Mouse (Mus musculus) heart, embryonic 13.5 days (tissue): ENCODE measurements around the gene Usf3. TPM values are rescaled to one million over a fixed set of nuclear protein-coding genes. Genes with fewer than 3 reads are reported as not detected.

Experiments
- ATAC-seq: fragments of 200-750 bp; cut with Nextera tagmentation; 2 replicates; pipeline ENCODE4 v1.8.0; 2017; ENCODE audit warnings: moderate TSS enrichment; ENCODE audit not compliant: insufficient number of reproducible peaks, low FRiP score, low TSS enrichment; ENCODE audit errors: extremely low read depth
- H3K27ac ChIP-seq: fragments of 300-500 bp; sonication (generic); replicated peaks from 2 replicates; pipeline ENCODE4 v1.5.1; 2015; ENCODE audit warnings: moderate library complexity, mild to moderate bottlenecking, inconsistent platforms
- H3K27me3 ChIP-seq: fragments of 300-500 bp; sonication (generic); replicated peaks from 2 replicates; pipeline ENCODE4 v1.6.1; 2015; ENCODE audit warnings: mild to moderate bottlenecking, inconsistent platforms
- H3K36me3 ChIP-seq: fragments of 300-500 bp; sonication (generic); 2 replicates; pipeline ENCODE4 v1.6.1; 2015; ENCODE audit warnings: mild to moderate bottlenecking, inconsistent platforms
- H3K4me1 ChIP-seq: fragments of 300-500 bp; sonication (generic); 2 replicates; pipeline ENCODE4 v1.6.1; 2015; ENCODE audit warnings: inconsistent platforms
- H3K4me2 ChIP-seq: fragments of 300-500 bp; sonication (generic); 2 replicates; pipeline ENCODE4 v1.6.1; 2015; ENCODE audit warnings: inconsistent platforms, mild to moderate bottlenecking, moderate library complexity
- H3K4me3 ChIP-seq: fragments of 300-500 bp; sonication (generic); 2 replicates; pipeline ENCODE4 v1.5.1; 2015; ENCODE audit warnings: moderate library complexity, mild to moderate bottlenecking, inconsistent platforms
- H3K9ac ChIP-seq: fragments of 300-500 bp; sonication (generic); 2 replicates; pipeline ENCODE4 v1.6.1; 2015; ENCODE audit warnings: inconsistent platforms, mild to moderate bottlenecking, moderate library complexity
- H3K9me3 ChIP-seq: fragments of 300-500 bp; sonication (generic); 2 replicates; pipeline ENCODE4 v1.6.1; 2016; ENCODE audit warnings: inconsistent platforms
- WGBS: fragments of 180-500 bp; shearing (Covaris S2); methylation state at CpG from one replicate; pipeline ENCODE4 v1.1.7; 2015; ENCODE audit warnings: mixed read lengths; 5-methylcytosine and 5-hydroxymethylcytosine counted together
- polyA plus RNA-seq: library from polyadenylated mRNA; unstranded; fragments of >200 nt; fragmentation: Nextera tagmentation; extraction: Ambion mirVana; gene quantifications from 2 replicates; pipeline ENCODE4 v1.2.1, GENCODE M21; 2015

Usf3 gene
- polyA plus RNA-seq, 1 experiment from 2014 or later, result 1.8 TPM

- peaks cover 17% of the 10 kb centered on the region for H3K4me1 ChIP-seq
- H3K9me3 ChIP-seq, result no peaks in the 10 kb centered on the region
- ATAC-seq, result peak; percentile 32; the same call in 1 of the 2 replicates
- peak overlapping the region; percentile 99 for H3K27ac ChIP-seq
- no peaks in the 10 kb centered on the region for H3K27me3 ChIP-seq
- H3K4me2 ChIP-seq, result peak overlapping the region; percentile 92
- no peaks in the 10 kb centered on the region for H3K36me3 ChIP-seq
- H3K4me3 ChIP-seq, result peak overlapping the region; percentile 94
- WGBS, result 0% methylated on average over 38 of the region's 44 CpGs
- peak overlapping the region; percentile 98 for H3K9ac ChIP-seq
Measured at GRCm38 (mm10) chr16:44140186-44140787, 32.8 kb upstream of the Usf3 start.

GRCm38 (mm10) chr16:44141483-44141882 is 31.6 kb upstream of the Usf3 start:
- H3K4me3 ChIP-seq, result peak overlapping the region; percentile 94
- peak overlapping the region; percentile 98 for H3K9ac ChIP-seq
- no peak for ATAC-seq
- 0 out of 2 replicates have a peak overlapping the region, but pooled peaks have one; percentile 40 for H3K27ac ChIP-seq
- no peaks in the 10 kb centered on the region for H3K27me3 ChIP-seq
- WGBS, result 27% methylated on average over 6 of the region's 6 CpGs
- peaks cover 17% of the 10 kb centered on the region for H3K4me1 ChIP-seq
- peak overlapping the region; percentile 92 for H3K4me2 ChIP-seq
- no peaks in the 10 kb centered on the region for H3K9me3 ChIP-seq
- H3K36me3 ChIP-seq, result no peaks in the 10 kb centered on the region

DNA sequence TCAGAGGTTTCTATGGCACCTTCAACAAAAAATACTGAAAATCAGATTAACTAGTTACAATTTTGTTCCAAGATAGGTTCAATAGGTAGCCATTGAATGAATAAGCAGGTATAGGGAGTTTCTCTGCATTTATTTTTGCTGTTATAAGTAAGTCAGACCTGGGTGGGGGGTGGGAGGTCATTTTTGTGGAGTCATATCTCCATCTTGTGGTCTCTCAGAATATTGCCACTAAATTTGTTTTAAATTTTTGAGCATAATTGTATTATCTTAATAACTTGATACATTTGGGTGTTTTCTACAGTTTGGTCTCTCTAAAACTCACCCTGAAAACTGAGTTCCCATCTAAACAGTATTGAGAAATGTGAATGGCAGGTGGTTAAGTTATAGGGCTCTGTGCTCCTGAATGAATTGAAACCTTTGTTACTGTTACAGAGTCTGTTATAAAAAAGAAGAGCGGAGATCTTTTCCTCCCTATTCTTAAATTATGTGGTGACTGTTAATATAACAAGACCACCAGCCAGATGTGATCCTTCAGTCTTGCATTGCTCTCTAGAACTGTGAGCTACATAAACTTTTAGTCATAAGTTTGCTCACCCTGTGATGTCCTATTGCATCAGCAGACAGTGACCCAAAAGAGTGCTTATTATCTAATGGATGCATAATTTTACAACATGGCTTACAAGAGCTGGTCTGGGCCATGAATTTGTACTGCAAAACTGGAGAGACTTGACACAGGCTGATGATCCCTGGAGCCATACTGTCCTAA is 23.9 kb upstream of the Usf3 start:
- Histone ChIP-seq H3K27ac (no peak overlapping the region), H3K4me1 (0 out of 2 replicates have a peak, but pooled peaks cover 3% of the 10 kb centered on the region), H3K9ac (no peak overlapping the region), H3K9me3 (no peaks in the 10 kb centered on the region), H3K4me3 (no peak overlapping the region), H3K4me2 (no peak overlapping the region), H3K27me3 (no peaks in the 10 kb centered on the region), H3K36me3 (no peaks in the 10 kb centered on the region)
- ATAC-seq, result no peak
- 94% methylated on average over 1 of the region's 1 CpGs for WGBS

DNA sequence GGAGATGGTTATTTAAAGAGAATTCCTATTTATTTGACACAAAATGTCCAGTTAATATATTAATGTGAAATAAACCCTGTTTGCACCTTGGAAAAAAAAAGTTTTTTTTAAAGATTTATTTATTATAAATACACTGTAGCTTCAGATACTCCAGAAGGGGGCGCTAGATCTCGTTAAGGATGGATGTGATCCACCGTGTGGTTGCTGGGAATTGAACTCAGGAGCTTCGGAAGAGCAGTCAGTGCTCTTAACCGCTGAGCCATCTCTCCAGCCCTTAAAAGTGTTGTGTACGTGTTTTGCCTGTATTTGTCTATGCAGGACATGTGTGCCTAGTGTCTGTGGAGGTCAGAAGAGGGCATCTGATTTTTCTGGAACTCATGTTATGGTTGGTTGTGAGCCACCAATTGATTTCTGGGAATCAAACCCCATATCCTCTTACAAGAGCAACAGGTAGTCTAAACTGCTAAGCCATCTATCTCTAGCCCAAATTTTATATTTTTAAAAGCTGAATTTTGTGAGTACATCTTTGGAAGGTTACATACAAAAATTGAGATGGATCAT is 18.5 kb upstream of the Usf3 start:
- no peak overlapping the region for H3K9ac ChIP-seq
- no peak overlapping the region for H3K4me2 ChIP-seq
- ATAC-seq, result no peak
- H3K9me3 ChIP-seq, result no peaks in the 10 kb centered on the region
- no peaks in the 10 kb centered on the region for H3K27me3 ChIP-seq
- 0 out of 2 replicates have a peak, but pooled peaks cover 3% of the 10 kb centered on the region for H3K4me1 ChIP-seq
- H3K4me3 ChIP-seq, result no peak overlapping the region
- H3K36me3 ChIP-seq, result peaks cover 21% of the 10 kb centered on the region
- 65% methylated on average over 6 of the region's 6 CpGs for WGBS
- H3K27ac ChIP-seq, result no peak overlapping the region

GRCm38 (mm10) chr16:44159325-44159724 is 13.7 kb upstream of the Usf3 start:
- ATAC-seq, result no peak
- WGBS, result 87% methylated on average over 7 of the region's 7 CpGs
- H3K9ac ChIP-seq, result no peak overlapping the region
- H3K4me3 ChIP-seq, result no peak overlapping the region
- no peak overlapping the region for H3K27ac ChIP-seq
- H3K4me2 ChIP-seq, result no peak overlapping the region
- H3K4me1 ChIP-seq, result no peaks in the 10 kb centered on the region
- no peaks in the 10 kb centered on the region for H3K27me3 ChIP-seq
- no peaks in the 10 kb centered on the region for H3K9me3 ChIP-seq
- H3K36me3 ChIP-seq, result peaks cover 33% of the 10 kb centered on the region

GRCm38 (mm10) chr16:44163831-44164230 is 9.2 kb upstream of the Usf3 start:
- 83% methylated on average over 2 of the region's 2 CpGs for WGBS
- H3K9me3 ChIP-seq, result no peaks in the 10 kb centered on the region
- H3K4me1 ChIP-seq, result no peaks in the 10 kb centered on the region
- no peak for ATAC-seq
- H3K27me3 ChIP-seq, result no peaks in the 10 kb centered on the region
- H3K9ac ChIP-seq, result no peak overlapping the region
- peaks cover 19% of the 10 kb centered on the region for H3K36me3 ChIP-seq
- H3K4me3 ChIP-seq, result no peak overlapping the region
- H3K4me2 ChIP-seq, result no peak overlapping the region
- no peak overlapping the region for H3K27ac ChIP-seq

GRCm38 (mm10) chr16:44165182-44165581 is 7.9 kb upstream of the Usf3 start:
- 0 out of 2 replicates have a peak, but pooled peaks cover 2% of the 10 kb centered on the region for H3K4me1 ChIP-seq
- H3K27ac ChIP-seq, result no peak overlapping the region
- H3K36me3 ChIP-seq, result peaks cover 7% of the 10 kb centered on the region
- no peak overlapping the region for H3K9ac ChIP-seq
- no peaks in the 10 kb centered on the region for H3K9me3 ChIP-seq
- no peak overlapping the region for H3K4me3 ChIP-seq
- WGBS, result 50% methylated on average over 3 of the region's 3 CpGs
- H3K27me3 ChIP-seq, result no peaks in the 10 kb centered on the region
- no peak overlapping the region for H3K4me2 ChIP-seq
- no peak for ATAC-seq

DNA sequence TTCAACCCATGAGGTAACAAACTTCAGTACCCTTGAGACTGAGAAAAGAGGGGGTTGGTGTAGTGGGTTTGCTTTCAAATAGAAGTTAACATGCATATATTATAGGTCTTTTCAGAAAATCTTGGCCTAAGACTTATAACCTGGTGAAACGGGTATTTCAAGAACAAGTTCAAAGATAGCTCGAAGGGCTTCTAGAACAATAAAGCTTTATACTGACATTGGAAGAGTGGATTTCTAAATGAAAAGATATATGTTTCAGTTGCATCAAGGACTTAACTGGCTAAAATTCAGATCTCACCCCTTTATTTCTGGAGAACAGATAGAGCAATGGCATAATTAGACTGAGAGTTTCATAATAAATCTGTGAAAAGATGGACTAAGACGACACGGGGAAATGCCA is 4.1 kb upstream of the Usf3 start:
- H3K27ac ChIP-seq, result no peak overlapping the region
- H3K36me3 ChIP-seq, result no peaks in the 10 kb centered on the region
- no peak overlapping the region for H3K9ac ChIP-seq
- peaks cover 7% of the 10 kb centered on the region for H3K4me1 ChIP-seq
- WGBS, result 82% methylated on average over 4 of the region's 4 CpGs
- ATAC-seq, result no peak
- no peak overlapping the region for H3K4me2 ChIP-seq
- H3K9me3 ChIP-seq, result no peaks in the 10 kb centered on the region
- H3K4me3 ChIP-seq, result no peak overlapping the region
- H3K27me3 ChIP-seq, result no peaks in the 10 kb centered on the region

DNA sequence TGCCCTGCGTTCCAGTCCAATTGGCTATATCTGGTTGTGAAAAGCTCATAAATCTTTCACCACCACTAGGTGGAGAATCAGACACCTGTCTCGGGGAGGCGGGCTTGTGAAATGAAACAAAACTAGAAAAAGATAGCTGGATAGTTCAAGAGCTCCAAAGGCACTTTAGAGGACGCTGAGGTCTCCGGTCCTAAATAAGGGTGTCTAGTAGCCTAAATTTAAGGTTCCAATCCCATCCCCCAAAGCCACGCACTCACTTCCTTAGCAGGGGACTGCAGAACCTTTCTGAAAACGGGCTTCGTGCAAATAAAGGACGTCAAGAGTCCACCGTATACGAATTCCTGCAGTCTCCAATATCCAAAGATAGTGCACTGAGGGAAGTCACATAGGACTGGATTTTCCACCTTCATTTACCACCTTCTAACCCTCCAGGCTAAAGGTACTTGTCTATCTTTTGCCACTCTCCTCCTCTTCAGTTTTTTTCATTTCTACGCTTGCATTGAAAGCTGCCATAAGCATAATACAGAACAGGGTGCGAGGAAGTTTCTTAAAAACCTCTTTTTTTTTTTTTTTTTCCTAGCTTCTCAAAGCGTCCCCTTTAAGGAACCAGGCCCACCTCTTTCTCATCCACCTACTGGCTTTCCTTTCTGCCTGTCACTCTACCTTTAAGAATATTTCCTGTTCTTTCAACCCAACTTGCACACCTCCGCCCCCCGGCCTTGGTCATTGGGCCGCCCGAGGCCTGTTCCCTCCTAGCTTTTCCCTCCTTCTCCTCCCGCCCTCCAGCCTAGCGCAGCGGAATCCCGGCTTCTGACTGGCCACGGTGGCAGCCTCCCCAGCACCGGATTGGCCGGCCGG is 520 bp upstream of the Usf3 start:
- Histone ChIP-seq H3K4me3 (peak overlapping the region; percentile 86), H3K4me1 (peaks cover 28% of the 10 kb centered on the region), H3K4me2 (peak overlapping the region; percentile 77), H3K27ac (peak overlapping the region; percentile 94), H3K9ac (peak overlapping the region; percentile 81), H3K36me3 (no peaks in the 10 kb centered on the region), H3K9me3 (no peaks in the 10 kb centered on the region), H3K27me3 (no peaks in the 10 kb centered on the region)
- peak; percentile 99 for ATAC-seq
- WGBS, result under 1% methylated on average over 26 of the region's 26 CpGs

DNA sequence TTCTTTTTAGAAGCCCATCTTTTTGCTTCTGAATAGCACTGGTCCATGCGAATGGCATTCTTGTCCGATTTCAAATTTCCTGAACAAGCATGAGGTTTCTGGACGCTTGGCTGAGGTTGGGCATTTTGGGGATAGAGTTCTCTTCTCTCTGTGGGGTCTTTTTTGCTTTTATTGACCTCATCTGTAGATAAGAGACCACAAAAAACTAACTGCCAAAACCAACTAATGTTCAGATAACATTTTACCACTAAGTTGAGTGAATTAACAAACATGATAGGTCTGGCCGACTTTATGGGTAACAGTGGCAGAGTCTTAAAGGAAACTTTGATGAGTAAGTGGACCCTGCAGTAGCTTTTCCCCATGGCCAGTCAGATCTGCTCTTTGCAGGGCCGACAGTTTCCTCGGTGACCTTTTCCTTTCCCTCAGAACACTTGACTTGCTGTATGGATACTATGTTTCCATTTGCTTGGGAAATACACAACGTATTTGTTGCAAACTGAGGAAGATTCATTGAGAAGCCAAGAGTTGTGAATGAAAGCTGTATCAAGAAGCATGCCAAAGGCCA is 1.0 kb downstream of the Usf3 start:
- Histone ChIP-seq H3K4me2 (peak overlapping the region; percentile 74), H3K27ac (peak overlapping the region; percentile 99), H3K9me3 (no peaks in the 10 kb centered on the region), H3K4me3 (peak overlapping the region; percentile 86), H3K36me3 (0 out of 2 replicates have a peak, but pooled peaks cover 2% of the 10 kb centered on the region), H3K4me1 (peaks cover 28% of the 10 kb centered on the region), H3K27me3 (no peaks in the 10 kb centered on the region), H3K9ac (peak overlapping the region; percentile 98)
- no peak for ATAC-seq
- WGBS, result 10% methylated on average over 7 of the region's 7 CpGs
